Mouse (Mus musculus): Measurements from ENCODE around the gene Ddhd1. TPM values are rescaled to one million over a fixed set of nuclear protein-coding genes. Genes with fewer than 3 reads are reported as not detected.
"Not testable (repeated sequence)": the region's sequence is repeated elsewhere in the genome, so short reads cannot be mapped to it uniquely, and the experiment has no call there.

The Ddhd1 gene
- polyA plus RNA-seq, 1 experiment from 2014 or later = 5.1 TPM

DNA sequence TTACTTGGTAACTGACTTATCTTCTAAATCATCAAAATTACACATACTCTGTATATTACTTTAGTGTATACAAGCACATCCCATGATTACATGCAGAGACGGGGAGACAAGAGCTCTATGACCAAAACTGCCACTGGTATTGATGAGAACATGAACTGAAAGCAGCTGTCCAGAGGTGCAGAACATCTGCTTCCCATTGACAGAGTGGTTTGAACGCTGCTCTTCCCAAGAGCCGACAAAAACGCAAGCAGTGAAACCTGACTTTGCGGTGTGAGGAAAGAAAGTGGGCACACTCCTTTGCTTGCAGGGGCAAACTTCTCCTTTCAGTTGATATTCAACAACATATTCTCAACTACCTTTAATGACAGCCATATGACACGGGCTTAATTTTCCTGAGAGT lies 64.7 kb downstream of the Ddhd1 start:
- peaks cover 3% of the 10 kb centered on the region; the same call in 1 of the 2 replicates for H3K36me3 ChIP-seq
- H3K4me3 ChIP-seq = no peak overlapping the region
- H3K27ac ChIP-seq = no peak overlapping the region
- H3K4me1 ChIP-seq = 0 out of 2 replicates have a peak, but pooled peaks cover 8% of the 10 kb centered on the region
- H3K9me3 ChIP-seq (replicated peaks) = no peaks in the 10 kb centered on the region
- 58% methylated on average over 6 of the region's 6 CpGs for WGBS
- no peaks in the 10 kb centered on the region for H3K27me3 ChIP-seq (ENCODE audit: low read depth, poor library complexity, severe bottlenecking)
- DNase-seq (ENCODE audit: low spot score) = no peak

DNA sequence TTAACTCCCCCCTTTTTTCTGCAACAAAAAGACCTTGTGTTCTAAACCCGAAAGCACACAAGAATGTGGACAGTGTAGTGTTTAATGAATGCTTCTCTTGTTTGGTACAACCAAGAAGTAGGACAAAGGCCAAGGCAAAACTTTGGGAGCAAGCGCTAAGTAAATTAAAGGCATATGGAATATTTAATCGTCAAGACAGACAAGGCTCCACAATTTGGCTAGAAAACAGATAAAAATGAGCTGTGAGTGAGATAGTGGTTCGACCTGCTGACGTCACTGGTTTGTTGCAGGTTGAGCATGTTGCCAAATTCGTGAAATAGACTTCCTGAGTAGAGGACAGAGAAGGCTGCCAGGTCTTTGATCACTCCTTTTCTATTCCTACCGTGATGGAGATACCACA lies 69.5 kb downstream of the Ddhd1 start:
- Histone ChIP-seq H3K9me3 (replicated peaks) (no peaks in the 10 kb centered on the region), H3K27me3 (ENCODE audit: low read depth, poor library complexity, severe bottlenecking) (no peaks in the 10 kb centered on the region), H3K27ac (no peak overlapping the region), H3K4me3 (no peak overlapping the region), H3K36me3 (no peaks in the 10 kb centered on the region), H3K4me1 (no peaks in the 10 kb centered on the region)
- no peak for DNase-seq (ENCODE audit: low spot score)
- 81% methylated on average over 7 of the region's 7 CpGs for WGBS

DNA sequence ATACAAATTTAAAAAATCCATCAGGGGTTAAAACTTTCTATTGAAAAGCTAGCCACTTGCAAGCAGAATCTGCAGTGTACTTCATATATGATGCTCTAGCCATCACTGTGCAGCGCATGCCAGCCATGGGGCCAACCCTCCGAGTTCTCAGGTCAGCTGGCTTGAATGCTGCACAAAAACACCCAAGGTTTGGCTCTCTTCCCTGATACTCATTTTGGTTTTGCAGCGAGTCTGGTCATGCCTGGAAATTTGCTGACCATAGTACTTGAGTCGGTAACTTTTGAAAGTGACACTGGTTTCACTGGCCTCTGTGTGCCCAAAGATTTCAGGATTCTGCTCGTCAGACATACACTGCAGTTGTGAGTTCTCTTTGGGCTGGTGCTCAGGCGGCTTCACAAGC lies 70.4 kb downstream of the Ddhd1 start:
- no peak for DNase-seq (ENCODE audit: low spot score)
- H3K27ac ChIP-seq = no peak overlapping the region
- WGBS = 91% methylated on average over 6 of the region's 6 CpGs
- no peaks in the 10 kb centered on the region for H3K9me3 ChIP-seq (replicated peaks)
- H3K27me3 ChIP-seq (ENCODE audit: low read depth, poor library complexity, severe bottlenecking) = no peaks in the 10 kb centered on the region
- no peaks in the 10 kb centered on the region for H3K4me1 ChIP-seq
- H3K36me3 ChIP-seq = no peaks in the 10 kb centered on the region
- no peak overlapping the region for H3K4me3 ChIP-seq

- no peak for DNase-seq (ENCODE audit: low spot score)
- WGBS = 71% methylated on average over 8 of the region's 8 CpGs
- no peak overlapping the region for H3K4me3 ChIP-seq
- H3K27me3 ChIP-seq (ENCODE audit: low read depth, poor library complexity, severe bottlenecking) = no peaks in the 10 kb centered on the region
- no peaks in the 10 kb centered on the region for H3K9me3 ChIP-seq (replicated peaks)
- no peaks in the 10 kb centered on the region for H3K4me1 ChIP-seq
- no peaks in the 10 kb centered on the region for H3K36me3 ChIP-seq
- no peak overlapping the region for H3K27ac ChIP-seq
Observed at GRCm38 (mm10) chr14:45583494-45584027, 74.4 kb downstream of the Ddhd1 start.

GRCm38 (mm10) chr14:45580923-45581827 lies 76.8 kb downstream of the Ddhd1 start:
- H3K27ac ChIP-seq; H3K4me3 ChIP-seq; H3K36me3 ChIP-seq; DNase-seq (ENCODE audit: low spot score); H3K9me3 ChIP-seq (replicated peaks); H3K27me3 ChIP-seq (ENCODE audit: low read depth, poor library complexity, severe bottlenecking); H3K4me1 ChIP-seq: not testable (repeated sequence)
- WGBS = 90% methylated on average over 3 of the region's 3 CpGs

- WGBS = 25% methylated on average over 31 of the region's 33 CpGs
- peak; percentile 84 for DNase-seq (ENCODE audit: low spot score)
- H3K36me3 ChIP-seq = no peaks in the 10 kb centered on the region
- H3K27ac ChIP-seq = peak overlapping the region; percentile 69
- H3K9me3 ChIP-seq (replicated peaks) = no peaks in the 10 kb centered on the region
- H3K4me3 ChIP-seq = peak overlapping the region; percentile 44
- peaks cover 29% of the 10 kb centered on the region for H3K4me1 ChIP-seq
- no peaks in the 10 kb centered on the region for H3K27me3 ChIP-seq (ENCODE audit: low read depth, poor library complexity, severe bottlenecking)
Observed at GRCm38 (mm10) chr14:45566066-45566937, 91.6 kb downstream of the Ddhd1 start.

GRCm38 (mm10) chr14:45565216-45566065 lies 92.5 kb downstream of the Ddhd1 start:
- peak overlapping the region; percentile 69 for H3K27ac ChIP-seq

GRCm38 (mm10) chr14:45563577-45563976 lies 94.4 kb downstream of the Ddhd1 start:
- H3K27me3 ChIP-seq (ENCODE audit: low read depth, poor library complexity, severe bottlenecking) = no peaks in the 10 kb centered on the region
- peak overlapping the region; percentile 69 for H3K27ac ChIP-seq
- H3K4me1 ChIP-seq = peaks cover 30% of the 10 kb centered on the region
- WGBS = 76% methylated on average over 1 of the region's 1 CpGs
- DNase-seq (ENCODE audit: low spot score) = no peak
- no peak overlapping the region for H3K4me3 ChIP-seq
- no peaks in the 10 kb centered on the region for H3K9me3 ChIP-seq (replicated peaks)
- no peaks in the 10 kb centered on the region for H3K36me3 ChIP-seq

More at GRCm38 (mm10) chr14:45565216-45566065, 92.5 kb downstream of the Ddhd1 start:
- no peaks in the 10 kb centered on the region for H3K9me3 ChIP-seq (replicated peaks)
- peaks cover 29% of the 10 kb centered on the region for H3K4me1 ChIP-seq
- WGBS = 9% methylated on average over 20 of the region's 20 CpGs
- DNase-seq (ENCODE audit: low spot score) = peak; percentile 64
- H3K4me3 ChIP-seq = peak overlapping the region; percentile 44
- no peaks in the 10 kb centered on the region for H3K36me3 ChIP-seq
- H3K27me3 ChIP-seq (ENCODE audit: low read depth, poor library complexity, severe bottlenecking) = no peaks in the 10 kb centered on the region

DNA sequence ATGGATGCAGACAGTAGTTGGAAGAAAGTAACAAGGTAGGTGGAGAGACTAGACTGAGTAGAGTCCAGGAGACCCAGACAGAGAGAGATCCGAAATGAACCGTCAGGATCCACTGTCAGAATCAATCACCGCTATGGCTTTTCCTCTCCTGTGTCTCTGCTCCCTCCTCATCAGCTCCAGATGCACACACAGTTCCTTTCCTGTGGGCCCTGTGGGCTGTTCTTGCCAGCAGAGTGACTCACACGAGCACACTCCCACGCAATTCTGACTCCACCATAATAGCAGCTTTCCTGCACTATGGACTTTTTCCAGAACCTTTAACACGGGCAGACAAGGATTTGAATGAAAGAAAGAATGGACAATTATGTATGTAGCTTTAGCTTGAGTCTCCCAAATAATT lies 96.3 kb downstream of the Ddhd1 start:
- no peak overlapping the region for H3K4me3 ChIP-seq
- no peaks in the 10 kb centered on the region for H3K27me3 ChIP-seq (ENCODE audit: low read depth, poor library complexity, severe bottlenecking)
- H3K4me1 ChIP-seq = peaks cover 32% of the 10 kb centered on the region
- 92% methylated on average over 6 of the region's 6 CpGs for WGBS
- no peaks in the 10 kb centered on the region for H3K9me3 ChIP-seq (replicated peaks)
- H3K36me3 ChIP-seq = no peaks in the 10 kb centered on the region
- no peak for DNase-seq (ENCODE audit: low spot score)
- H3K27ac ChIP-seq = no peak overlapping the region

- H3K4me3 ChIP-seq = no peak overlapping the region
- DNase-seq (ENCODE audit: low spot score) = no peak
- no peak overlapping the region for H3K27ac ChIP-seq
- H3K4me1 ChIP-seq = peaks cover 11% of the 10 kb centered on the region
- 93% methylated on average over 1 of the region's 1 CpGs for WGBS
- H3K9me3 ChIP-seq (replicated peaks) = no peaks in the 10 kb centered on the region
- no peaks in the 10 kb centered on the region for H3K36me3 ChIP-seq
- H3K27me3 ChIP-seq (ENCODE audit: low read depth, poor library complexity, severe bottlenecking) = no peaks in the 10 kb centered on the region
Observed at GRCm38 (mm10) chr14:45559018-45559417, 98.9 kb downstream of the Ddhd1 start.

DNA sequence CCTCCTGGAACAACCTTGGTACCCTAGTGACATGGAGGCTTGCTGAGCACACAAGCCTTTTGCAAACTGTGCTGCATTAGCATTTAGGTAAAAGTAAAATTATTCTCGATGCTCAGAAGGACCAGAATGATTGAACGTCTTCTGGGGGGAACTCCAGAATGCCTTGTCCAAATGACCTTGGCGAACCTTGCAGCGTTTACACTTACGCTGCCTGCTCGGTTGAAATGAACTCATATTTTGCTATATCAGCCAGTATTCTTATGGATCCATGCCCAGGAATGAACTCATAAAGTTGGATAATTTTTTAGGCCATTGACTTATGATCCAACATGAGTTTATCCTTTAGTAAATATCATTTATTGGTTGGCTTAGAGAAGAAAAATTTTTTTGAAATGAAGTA lies 103.6 kb downstream of the Ddhd1 start:
- 93% methylated on average over 6 of the region's 6 CpGs for WGBS
- H3K4me3 ChIP-seq = no peak overlapping the region
- H3K4me1 ChIP-seq = peaks cover 3% of the 10 kb centered on the region; the same call in 1 of the 2 replicates
- no peak for DNase-seq (ENCODE audit: low spot score)
- H3K27me3 ChIP-seq (ENCODE audit: low read depth, poor library complexity, severe bottlenecking) = peaks cover 3% of the 10 kb centered on the region; the same call in 1 of the 2 replicates
- no peaks in the 10 kb centered on the region for H3K36me3 ChIP-seq
- H3K9me3 ChIP-seq (replicated peaks) = no peaks in the 10 kb centered on the region
- no peak overlapping the region for H3K27ac ChIP-seq

- Histone ChIP-seq H3K9me3 (replicated peaks) (no peaks in the 10 kb centered on the region), H3K4me3 (no peak overlapping the region), H3K4me1 (peaks cover 3% of the 10 kb centered on the region; the same call in 1 of the 2 replicates), H3K27ac (no peak overlapping the region), H3K36me3 (no peaks in the 10 kb centered on the region), H3K27me3 (ENCODE audit: low read depth, poor library complexity, severe bottlenecking) (peaks cover 3% of the 10 kb centered on the region; the same call in 1 of the 2 replicates)
- 87% methylated on average over 2 of the region's 2 CpGs for WGBS
- no peak for DNase-seq (ENCODE audit: low spot score)
Observed at GRCm38 (mm10) chr14:45553854-45554253, 104.1 kb downstream of the Ddhd1 start.

Measured in limb, embryonic 10.5 days (tissue).